Mouse (Mus musculus) myocyte (in vitro differentiated cells): ENCODE measurements around the gene Rcor1.

Experiments
- POLR2A ChIP-seq: IDR thresholded peaks from one replicate; pipeline ENCODE4 v1.6.1; 2011; ENCODE audit warnings: low read depth, mild to moderate bottlenecking, control low read depth, moderate library complexity; ENCODE audit not compliant: insufficient read length
- POLR2AphosphoS2 ChIP-seq: IDR thresholded peaks from one replicate; pipeline ENCODE4 v1.6.1; 2011; ENCODE audit warnings: low read depth, control low read depth; ENCODE audit not compliant: insufficient read length

- no peak for TF ChIP-seq POLR2A
- no peak for TF ChIP-seq POLR2AphosphoS2
These were observed 39.3 kb upstream of the Rcor1 start for GRCm38 (mm10) chr12:110999820-111000219.
